Mouse (Mus musculus) heart, postnatal 36 days (tissue): ENCODE results near the gene Ldb1. TPM values are rescaled to one million over a fixed set of nuclear protein-coding genes. Genes with fewer than 3 reads are reported as not detected.

Experiments used
- DNase-seq, 2 experiments: peaks; one replicate each; pipeline ENCODE4 v3.0.0; 2021 to 2022
- intact Hi-C: fragments of 180-260 bp; cut with DNase I; formaldehyde crosslinking; loops from one replicate; pipeline ENCODE4 v1.15.1; 2025
- total RNA-seq, 2 experiments: library from RNA; stranded (reverse); gene quantifications; 2 replicates each; pipeline ENCODE4 v1.2.3; 2021

Ldb1 gene
- total RNA-seq = 10 to 100 TPM; 38.4 to 52.4 TPM

DNA sequence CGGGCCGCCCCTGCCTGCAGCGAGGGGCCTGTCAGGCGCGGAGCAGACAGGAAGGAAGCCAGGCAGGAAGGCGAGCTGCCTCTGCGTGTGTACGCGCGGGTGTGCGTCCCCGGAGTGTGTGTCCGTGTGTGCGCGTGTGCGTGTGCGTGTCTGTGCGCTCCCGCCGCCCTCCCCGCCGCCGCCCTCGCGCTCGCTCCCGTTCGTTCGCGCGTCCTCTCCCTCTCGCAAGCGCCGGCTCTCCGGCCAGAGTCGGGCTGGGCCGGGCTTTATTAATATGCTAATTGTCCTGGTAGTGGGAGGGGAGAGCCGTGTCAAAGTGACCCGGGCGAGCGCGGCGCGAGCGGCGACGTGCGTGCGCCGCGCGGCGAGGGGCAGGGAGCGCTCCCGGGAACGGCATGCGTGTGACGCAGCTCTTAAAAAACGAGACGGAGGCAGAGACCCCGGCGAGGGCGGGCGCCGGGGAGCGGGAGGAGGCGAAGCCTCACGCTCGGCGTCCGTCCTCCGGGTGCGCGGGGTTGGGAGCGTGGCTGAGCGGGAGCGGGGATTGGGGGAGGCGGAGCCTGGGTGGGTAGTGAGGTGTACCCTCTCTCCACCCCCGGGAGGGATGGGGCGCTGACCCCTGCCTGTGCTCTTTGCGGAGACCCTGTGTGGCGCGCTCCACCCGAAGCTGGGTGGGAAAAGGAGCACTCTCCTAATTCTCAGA, at the start of gene Ldb1:
Gene Ldb1, minus strand, starts transcription at position 222 of the 703 bp plus-strand sequence.
- intact Hi-C loops = loop anchor here (2.0 kb wide), 1 partner anchor 40 kb away; no protein-coding TSS in a partner anchor
- peak; percentile 86 to 90 for DNase-seq

DNA sequence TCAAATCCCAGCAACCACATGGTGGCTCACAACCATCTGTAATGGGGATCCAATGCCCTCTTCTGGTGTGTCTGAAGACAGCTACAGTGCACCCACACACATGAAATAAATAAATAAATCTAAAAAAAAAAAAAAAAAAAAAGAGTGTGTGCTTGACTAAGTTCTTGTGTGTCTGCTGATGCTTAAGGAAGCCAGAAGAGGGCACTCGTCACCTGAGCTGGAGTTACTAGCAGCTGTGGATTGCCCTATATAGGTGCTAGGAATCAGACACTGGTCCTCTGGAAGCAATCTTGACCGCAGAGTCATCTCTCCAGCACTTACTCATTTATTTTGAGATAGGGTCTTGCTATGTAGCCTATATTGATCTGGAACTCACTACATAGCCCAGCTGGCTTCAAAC, 49.1 kb upstream of the Ldb1 start:
- intact Hi-C loops = no loop called here
- DNase-seq = no peak

- intact Hi-C loops = no loop called here
- DNase-seq = no peak
Measured at GRCm38 (mm10) chr19:46091641-46092040, 46.6 kb upstream of the Ldb1 start.

- intact Hi-C loops = loop anchor here (2.0 kb wide), 2 partner anchors 47 to 167 kb away; no protein-coding TSS in a partner anchor
- DNase-seq = peak; percentile 63 to 71
Measured at GRCm38 (mm10) chr19:46087871-46088270, 42.9 kb upstream of the Ldb1 start.

GRCm38 (mm10) chr19:46086337-46086736, 41.3 kb upstream of the Ldb1 start:
- intact Hi-C loops = loop anchor here (2.0 kb wide), 1 partner anchor 168 kb away; no protein-coding TSS in a partner anchor
- peak; percentile 52 to 62 for DNase-seq

- no peak for DNase-seq
- intact Hi-C loops = no loop called here
Measured at GRCm38 (mm10) chr19:46085185-46085584, 40.2 kb upstream of the Ldb1 start.

GRCm38 (mm10) chr19:46078535-46078934, 33.5 kb upstream of the Ldb1 start:
- no peak for DNase-seq
- intact Hi-C loops = loop anchor here (2.0 kb wide), 1 partner anchor 250 kb away; the partner anchor contains the start of gene Fbxl15

GRCm38 (mm10) chr19:46075616-46076607, 30.9 kb upstream of the Ldb1 start, which contains the start of gene Nolc1:
TSS of gene Nolc1 (plus strand) at chr19:46075863.
- intact Hi-C loops = loop anchor here (1.0 kb wide), 1 partner anchor 19 kb away; no protein-coding TSS in a partner anchor
- peak; percentile 99 for DNase-seq

- DNase-seq = no peak
- intact Hi-C loops = no loop called here
Measured at GRCm38 (mm10) chr19:46074266-46074665, 29.3 kb upstream of the Ldb1 start.

- no peak for DNase-seq
- intact Hi-C loops = no loop called here
Measured at GRCm38 (mm10) chr19:46073285-46073684, 28.3 kb upstream of the Ldb1 start.

GRCm38 (mm10) chr19:46068054-46068453, 23.0 kb upstream of the Ldb1 start:
- intact Hi-C loops = no loop called here
- DNase-seq = no peak

DNA sequence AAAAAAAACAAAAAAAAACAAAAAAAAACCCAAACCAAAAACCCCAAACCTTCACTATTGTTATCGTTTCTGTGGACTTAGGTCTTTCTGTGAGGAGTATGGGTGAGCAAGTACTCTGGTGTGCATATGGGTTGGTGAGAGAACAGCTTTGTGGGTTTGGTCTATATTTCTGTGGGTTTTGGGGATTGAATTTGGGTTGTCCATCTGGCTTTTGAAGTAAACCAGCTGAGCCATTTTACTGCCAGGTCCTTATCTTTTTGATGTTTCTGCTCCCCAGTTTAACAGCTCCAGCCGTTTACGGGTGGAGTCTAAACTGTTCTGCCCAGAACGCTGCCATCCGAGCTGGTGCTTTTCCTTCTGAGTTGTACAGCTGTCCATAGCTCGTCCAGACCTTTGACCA, 15.8 kb upstream of the Ldb1 start:
- intact Hi-C loops = no loop called here

DNA sequence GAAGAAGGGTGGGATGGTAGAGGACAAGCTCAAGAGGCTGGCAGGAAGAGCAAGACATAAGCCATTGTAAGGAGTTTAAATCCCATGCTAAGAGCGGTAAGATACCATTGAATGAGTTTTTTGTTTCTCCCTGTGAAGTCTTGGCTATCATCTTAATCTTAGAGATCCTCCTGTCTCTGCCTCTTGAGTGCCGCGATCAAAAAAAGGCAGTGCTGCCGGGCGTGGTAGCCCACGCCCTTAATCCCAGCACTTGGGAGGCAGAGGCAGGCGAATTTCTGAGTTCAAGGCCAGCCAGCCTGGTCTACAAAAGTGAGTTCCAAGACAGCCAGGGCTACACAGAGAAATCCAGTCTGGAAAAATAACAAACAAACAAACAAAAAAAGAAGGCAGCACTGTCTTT, 13.5 kb upstream of the Ldb1 start:
- no peak for DNase-seq
- intact Hi-C loops = no loop called here

More for the DNA sequence above, 15.8 kb upstream of the Ldb1 start:
- no peak for DNase-seq

DNA sequence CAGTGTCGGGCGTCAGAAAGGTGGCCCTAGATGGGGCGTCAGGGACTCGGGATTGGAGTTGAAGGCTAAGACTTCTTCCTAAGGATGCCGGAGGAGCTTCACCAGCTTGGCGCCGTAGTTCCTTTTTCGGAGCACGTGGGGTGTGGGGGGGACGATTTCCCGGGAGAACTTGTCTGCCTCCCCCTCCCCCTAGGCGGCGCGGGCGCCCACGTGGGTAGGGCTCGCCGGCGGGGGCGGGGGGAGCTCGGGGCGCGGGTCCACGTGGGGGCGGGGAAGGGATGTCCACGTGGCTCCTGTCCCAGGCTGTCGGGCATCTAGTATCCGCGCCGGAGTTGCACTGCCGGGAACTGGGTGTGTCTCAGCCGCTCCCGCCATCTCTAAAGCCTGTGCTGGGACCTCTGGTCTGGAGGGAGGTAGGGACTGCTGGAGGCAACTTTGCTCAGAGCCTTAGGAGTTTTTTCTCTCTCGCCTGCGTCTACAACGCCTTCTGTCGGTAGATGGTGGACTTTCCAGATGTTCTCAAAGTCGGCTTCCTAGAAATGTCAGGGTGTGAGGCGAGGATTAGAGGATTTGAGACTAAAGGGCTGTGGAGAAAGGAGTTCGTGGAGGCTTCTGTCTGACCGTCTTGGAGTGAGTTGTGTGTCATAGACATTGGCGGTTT, 12.1 kb upstream of the Ldb1 start:
- intact Hi-C loops = loop anchor here (1.0 kb wide), 1 partner anchor 18 kb away; the partner anchor contains the start of gene Nolc1
- DNase-seq = peak; percentile 74 to 82

GRCm38 (mm10) chr19:46056388-46056946, 11.5 kb upstream of the Ldb1 start:
- intact Hi-C loops = no loop called here
- peak; percentile 86 to 91 for DNase-seq

- no peak for DNase-seq
- intact Hi-C loops = no loop called here
Measured at GRCm38 (mm10) chr19:46055752-46056387, 10.9 kb upstream of the Ldb1 start.

GRCm38 (mm10) chr19:46050462-46050861, 5.4 kb upstream of the Ldb1 start:
- DNase-seq = no peak
- intact Hi-C loops = no loop called here

DNA sequence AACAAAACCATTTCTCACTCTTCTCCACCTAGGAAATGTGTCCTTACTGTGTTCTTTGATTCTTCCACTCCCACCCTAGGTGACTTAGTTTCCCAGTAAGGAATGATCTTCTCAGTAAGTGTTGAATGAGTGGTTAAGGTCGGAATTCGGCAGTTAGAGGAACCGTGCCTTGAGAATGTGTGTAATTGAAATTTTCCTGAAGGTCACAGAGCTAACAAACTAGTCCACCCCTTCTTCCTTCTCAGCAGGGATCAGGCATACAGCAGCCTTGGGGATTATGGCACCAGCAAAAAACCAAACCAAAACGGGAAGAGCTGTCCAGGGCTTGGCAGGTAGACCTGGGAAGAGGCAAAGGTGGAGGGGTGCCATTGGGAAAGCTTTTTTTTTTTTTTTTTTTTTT, 4.1 kb upstream of the Ldb1 start:
- DNase-seq = no peak
- intact Hi-C loops = no loop called here

DNA sequence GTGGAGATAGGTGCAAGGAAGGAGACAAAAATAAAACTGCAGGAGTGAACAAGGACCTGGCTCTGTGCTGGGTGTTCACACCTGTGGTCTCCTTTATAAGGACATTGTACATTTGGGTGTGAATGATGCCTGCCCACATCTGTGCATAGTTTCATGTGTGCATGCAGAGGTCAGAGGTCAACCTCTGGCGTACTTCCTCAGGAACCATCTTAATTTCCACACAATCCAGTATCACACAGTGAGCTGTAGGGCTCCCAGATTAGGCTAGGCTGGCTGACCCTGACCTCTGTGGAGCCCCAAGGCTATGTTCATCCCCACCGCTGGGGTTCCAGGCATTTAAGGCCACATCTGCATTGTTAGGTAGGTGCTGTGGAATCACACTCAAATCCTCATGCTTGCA, 2.4 kb upstream of the Ldb1 start:
- no peak for DNase-seq
- intact Hi-C loops = no loop called here

GRCm38 (mm10) chr19:46046621-46047025, 1.6 kb upstream of the Ldb1 start:
- intact Hi-C loops = no loop called here
- DNase-seq = no peak
